Mouse (Mus musculus) heart, postnatal 0 days (tissue): Measurements from ENCODE around the gene Pithd1. TPM values are rescaled to one million over a fixed set of nuclear protein-coding genes. Genes with fewer than 3 reads are reported as not detected.

Source experiments
- ATAC-seq: fragments of 200-750 bp; cut with Nextera tagmentation; 2 replicates; pipeline ENCODE4 v1.8.0; 2017; ENCODE audit warnings: low read depth, moderate number of reproducible peaks, moderate library complexity; ENCODE audit not compliant: insufficient read depth
- DNase-seq: peaks from one replicate; pipeline ENCODE4 v3.0.0-alpha.2; 2016; ENCODE audit warnings: low spot score
- H3K27ac ChIP-seq: fragments of 300-500 bp; sonication (generic); 2 replicates; pipeline ENCODE4 v1.5.1; 2014; ENCODE audit warnings: low read depth, mild to moderate bottlenecking
- H3K27me3 ChIP-seq: fragments of 300-500 bp; sonication (generic); 2 replicates; pipeline ENCODE4 v1.6.1; 2014; ENCODE audit warnings: low read length, mixed read lengths; ENCODE audit not compliant: control insufficient read depth, insufficient read depth
- H3K36me3 ChIP-seq: fragments of 300-500 bp; sonication (generic); replicated peaks from 2 replicates; pipeline ENCODE4 v1.6.1; 2014; ENCODE audit warnings: low read length, mixed read lengths; ENCODE audit not compliant: control insufficient read depth, insufficient read depth
- H3K4me1 ChIP-seq: fragments of 300-500 bp; sonication (generic); 2 replicates; pipeline ENCODE4 v1.6.1; 2014; ENCODE audit warnings: antibody characterized with exemption; ENCODE audit not compliant: control insufficient read depth, insufficient read depth
- H3K4me2 ChIP-seq: fragments of 300-500 bp; sonication (generic); 2 replicates; pipeline ENCODE4 v1.6.1; 2014; ENCODE audit warnings: low read depth, mild to moderate bottlenecking, low read length, moderate library complexity
- H3K4me3 ChIP-seq: fragments of 300-500 bp; sonication (generic); 2 replicates; pipeline ENCODE4 v1.5.1; 2014; ENCODE audit warnings: low read depth, low read length
- H3K9ac ChIP-seq: fragments of 300-500 bp; sonication (generic); replicated peaks from 2 replicates; pipeline ENCODE4 v1.6.1; 2014; ENCODE audit warnings: low read depth, low read length, mixed read lengths
- H3K9me3 ChIP-seq: fragments of 300-500 bp; sonication (generic); replicated peaks from 2 replicates; pipeline ENCODE4 v1.6.1; 2016; ENCODE audit warnings: low read length; ENCODE audit not compliant: control insufficient read depth
- CTCF ChIP-seq: IDR thresholded peaks from 2 replicates; pipeline ENCODE4 v1.5.1; 2016; ENCODE audit warnings: antibody characterized with exemption, control low read depth, low read depth
- EP300 ChIP-seq: IDR thresholded peaks from 2 replicates; pipeline ENCODE4 v1.6.1; 2016; ENCODE audit warnings: antibody characterized with exemption, low read depth
- WGBS: fragments of 180-500 bp; shearing (Covaris S2); extraction: QIAGEN DNeasy Blood & Tissue Kit; methylation state at CpG from one replicate; pipeline ENCODE4 v1.1.7; 2014; 5-methylcytosine and 5-hydroxymethylcytosine counted together
- polyA plus RNA-seq: library from polyadenylated mRNA; unstranded; fragments of >200 nt; fragmentation: Nextera tagmentation; extraction: Ambion mirVana; gene quantifications from 2 replicates; pipeline ENCODE4 v1.2.1, GENCODE M21; 2015
- total RNA-seq: library from RNA; depleted of rRNA; stranded (reverse); fragments of >200 nt; gene quantifications from 2 replicates; pipeline ENCODE4 v1.2.3, GENCODE M21; 2014; ENCODE audit warnings: low replicate concordance

Gene Pithd1
- total and polyA plus RNA-seq, 2 experiments from 2014 or later: 24.4 to 29.5 TPM

DNA sequence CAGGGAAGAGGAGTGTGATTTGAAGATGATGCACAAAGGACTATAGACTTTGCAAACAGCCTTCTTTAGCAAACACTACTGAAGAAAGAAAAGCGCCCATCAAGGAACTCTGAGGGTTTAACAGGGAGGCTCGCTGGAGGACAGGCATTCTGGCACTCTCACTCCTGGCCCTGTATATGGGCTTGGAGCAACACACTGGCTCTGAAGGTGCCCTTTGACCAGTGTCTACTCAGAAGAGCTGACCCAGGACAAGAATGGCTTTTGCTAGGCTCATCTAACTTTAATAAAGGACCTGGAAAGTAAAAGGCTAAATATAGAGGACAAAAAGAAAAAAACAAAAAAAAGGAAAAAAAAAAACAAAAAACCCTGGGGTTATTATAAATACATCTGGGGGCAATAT is 17.9 kb upstream of the Pithd1 start:
- 92% methylated on average over 2 of the region's 2 CpGs for WGBS
- no peak for ATAC-seq
- H3K4me1 ChIP-seq: no peaks in the 10 kb centered on the region

DNA sequence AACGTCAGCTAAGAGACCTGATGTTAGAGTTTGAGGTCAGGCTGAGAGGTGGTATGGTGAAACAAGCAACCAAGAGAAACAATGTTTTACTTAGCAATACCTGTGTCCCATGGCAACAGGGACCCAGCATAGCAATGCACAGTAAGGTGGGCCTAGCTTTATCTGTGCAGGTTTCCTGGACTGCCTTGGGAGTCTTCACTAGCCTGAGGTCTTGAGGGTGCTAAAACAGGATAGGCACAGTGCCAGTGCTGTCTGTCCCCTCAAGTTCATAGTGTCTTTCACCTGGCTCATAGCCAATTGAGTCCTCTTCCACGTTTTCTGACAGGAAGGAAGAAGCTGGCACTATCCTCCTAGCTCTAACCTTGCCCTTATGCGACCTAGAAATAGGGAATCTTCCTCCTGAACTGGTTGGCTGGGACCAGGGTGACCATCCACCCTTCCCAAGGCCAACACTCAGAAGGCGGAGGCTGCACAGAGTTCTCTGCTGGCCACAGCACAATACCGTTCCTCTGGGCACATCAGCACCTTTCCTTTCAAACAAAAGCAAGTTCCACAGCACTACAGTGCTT is 17.1 kb upstream of the Pithd1 start:
- no peaks in the 10 kb centered on the region for H3K27me3 ChIP-seq
- H3K9me3 ChIP-seq: no peaks in the 10 kb centered on the region
- no peak overlapping the region for H3K9ac ChIP-seq
- no peak for DNase-seq
- no peaks in the 10 kb centered on the region for H3K4me1 ChIP-seq
- no peak overlapping the region for H3K27ac ChIP-seq
- H3K4me2 ChIP-seq: no peak overlapping the region
- TF ChIP-seq EP300 (no peak), CTCF (no peak)
- no peak for ATAC-seq
- 69% methylated on average over 5 of the region's 5 CpGs for WGBS
- H3K36me3 ChIP-seq: peaks cover 64% of the 10 kb centered on the region
- no peak overlapping the region for H3K4me3 ChIP-seq

More for the DNA sequence above, 17.9 kb upstream of the Pithd1 start:
- Histone ChIP-seq H3K27me3 (no peaks in the 10 kb centered on the region), H3K9ac (no peak overlapping the region), H3K9me3 (no peaks in the 10 kb centered on the region), H3K27ac (no peak overlapping the region), H3K4me2 (no peak overlapping the region), H3K36me3 (peaks cover 72% of the 10 kb centered on the region), H3K4me3 (no peak overlapping the region)
- no peak for DNase-seq
- TF ChIP-seq EP300: no peak
- no peak for TF ChIP-seq CTCF

DNA sequence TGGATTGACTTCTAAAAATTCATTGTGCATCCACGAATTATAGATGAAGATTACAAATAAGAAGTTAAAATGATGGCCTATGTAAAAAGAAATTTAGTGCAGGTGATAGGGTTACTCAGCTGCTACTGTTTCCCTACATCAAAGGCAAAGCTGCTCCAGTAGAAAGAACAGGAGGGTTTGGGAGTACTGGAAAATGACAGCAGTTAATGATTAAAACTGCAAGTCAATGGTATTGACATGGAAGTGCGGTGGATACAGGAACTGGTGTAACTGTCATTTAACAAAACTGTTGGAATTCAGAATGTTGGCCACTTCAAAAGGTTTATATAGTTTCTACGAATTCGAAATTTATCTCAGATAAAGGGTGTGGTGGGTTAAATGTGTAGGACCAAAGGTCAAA is 8.1 kb upstream of the Pithd1 start:
- Histone ChIP-seq H3K9ac (no peak overlapping the region), H3K4me1 (no peaks in the 10 kb centered on the region), H3K36me3 (no peaks in the 10 kb centered on the region), H3K4me3 (no peak overlapping the region), H3K9me3 (peaks cover 8% of the 10 kb centered on the region), H3K4me2 (no peak overlapping the region), H3K27ac (no peak overlapping the region), H3K27me3 (no peaks in the 10 kb centered on the region)
- DNase-seq (no peak), ATAC-seq (no peak)
- 78% methylated on average over 4 of the region's 4 CpGs for WGBS
- TF ChIP-seq CTCF (no peak), EP300 (no peak)

DNA sequence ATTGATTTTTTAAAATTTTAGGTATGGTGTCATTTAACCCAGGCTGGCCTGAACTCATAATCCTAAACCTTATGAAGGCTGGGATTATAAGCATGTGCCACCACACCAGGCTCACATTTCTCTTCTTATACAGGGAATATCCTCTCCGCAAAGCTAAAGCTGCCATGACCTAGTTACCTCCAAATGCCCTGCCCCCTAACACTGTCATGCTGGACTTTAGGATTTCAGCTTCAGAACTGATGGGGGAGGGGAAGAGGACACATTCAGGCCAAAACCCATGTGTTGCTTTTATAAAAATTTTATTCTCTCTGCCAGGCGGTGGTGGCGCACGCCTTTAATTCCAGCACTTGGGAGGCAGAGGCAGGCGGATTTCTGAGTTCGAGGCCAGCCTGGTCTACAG is 6.9 kb upstream of the Pithd1 start:
- Histone ChIP-seq H3K9ac (no peak overlapping the region), H3K4me1 (no peaks in the 10 kb centered on the region), H3K4me3 (no peak overlapping the region), H3K36me3 (no peaks in the 10 kb centered on the region), H3K4me2 (no peak overlapping the region), H3K27me3 (no peaks in the 10 kb centered on the region), H3K9me3 (peaks cover 8% of the 10 kb centered on the region), H3K27ac (no peak overlapping the region)
- WGBS: 92% methylated on average over 6 of the region's 6 CpGs
- no peak for TF ChIP-seq CTCF
- no peak for ATAC-seq
- no peak for DNase-seq

DNA sequence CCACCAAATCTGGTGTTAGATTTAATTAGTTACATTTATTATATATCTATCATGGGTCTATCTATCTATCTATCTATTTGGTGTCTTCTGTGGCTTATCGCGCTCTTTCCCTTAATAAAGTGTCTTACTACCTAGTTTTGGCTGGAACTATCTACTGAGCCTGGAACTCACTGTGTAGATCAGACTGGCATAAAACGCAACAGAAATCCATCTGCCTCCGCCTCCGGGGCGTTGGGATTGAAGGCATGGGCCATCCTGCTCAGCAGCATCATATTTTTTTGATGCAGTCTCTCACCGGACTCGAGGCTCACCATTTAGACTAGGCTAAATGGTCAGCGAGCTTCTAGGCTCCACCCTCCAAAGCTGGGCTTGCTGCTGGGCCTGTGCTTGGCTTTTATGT is 650 bp upstream of the Pithd1 start:
- H3K9me3 ChIP-seq: no peaks in the 10 kb centered on the region
- no peak for TF ChIP-seq EP300
- TF ChIP-seq CTCF: no peak
- H3K4me1 ChIP-seq: 0 out of 2 replicates have a peak, but pooled peaks cover 9% of the 10 kb centered on the region
- H3K4me2 ChIP-seq: peak overlapping the region; percentile 98
- H3K27ac ChIP-seq: no peak overlapping the region
- ATAC-seq: no peak
- DNase-seq: no peak
- H3K27me3 ChIP-seq: no peaks in the 10 kb centered on the region
- WGBS: 72% methylated on average over 9 of the region's 9 CpGs
- H3K9ac ChIP-seq: peak overlapping the region; percentile 92
- H3K4me3 ChIP-seq: peak overlapping the region; percentile 91
- H3K36me3 ChIP-seq: peaks cover 19% of the 10 kb centered on the region; the same call in 1 of the 2 replicates
